Mouse (Mus musculus): ENCODE data around the gene Uspl1. TPM values are rescaled to one million over a fixed set of nuclear protein-coding genes. Genes with fewer than 3 reads are reported as not detected.

Uspl1 gene
- polyA plus RNA-seq, 2 experiments, result 8.9 to 18.6 TPM

DNA sequence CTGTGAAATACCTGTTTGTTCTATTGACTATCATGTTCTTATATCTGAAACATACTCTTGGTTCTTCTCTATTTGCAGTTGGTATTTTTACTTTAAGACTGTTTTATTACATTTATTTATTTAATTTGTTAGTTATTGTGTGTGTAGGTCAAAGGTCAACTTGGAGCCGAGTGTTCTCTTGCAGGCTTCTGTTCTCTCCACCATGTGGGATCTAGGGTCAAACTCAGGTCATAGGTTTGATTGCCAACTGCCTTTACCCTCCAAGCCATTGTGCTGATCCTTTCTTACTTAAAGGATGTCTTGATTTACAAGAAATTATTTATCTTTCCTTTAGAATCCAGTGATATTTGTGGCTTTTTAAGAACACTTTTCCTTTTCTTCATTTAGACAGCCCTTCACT is 12.5 kb downstream of the Uspl1 start:
- no peak for TF ChIP-seq CTCF (IDR thresholded peaks at IDR 0.05; ENCODE audit: low read depth)
- no peak for TF ChIP-seq EP300 (IDR thresholded peaks at IDR 0.05; ENCODE audit: low read depth)
- Histone ChIP-seq H3K4me2 (ENCODE audit: low read depth) (no peak overlapping the region), H3K9me3 (ENCODE audit: control insufficient read depth, low read length) (no peaks in the 10 kb centered on the region), H3K36me3 (replicated peaks; ENCODE audit: control insufficient read depth, insufficient read depth, low read depth) (peaks cover 58% of the 10 kb centered on the region), H3K27ac (no peak overlapping the region), H3K27me3 (ENCODE audit: control insufficient read depth, insufficient read depth, low read length) (no peaks in the 10 kb centered on the region), H3K4me1 (replicated peaks; ENCODE audit: control insufficient read depth in 2 of 2, insufficient read depth in 2 of 2, low read length in 1 of 2) (peaks cover 0 to 7% of the 10 kb centered on the region in 2 experiments; a peak in 2 of 4 replicates), H3K4me3 (ENCODE audit: insufficient read depth in 1 of 2, low read depth in 2 of 2, low read length in 2 of 2) (no peak overlapping the region), H3K9ac (replicated peaks) (no peak overlapping the region)
- no peak for ATAC-seq (ENCODE audit: insufficient read depth)
- no peak for DNase-seq (ENCODE audit: low read depth in 3 of 3, low spot score in 3 of 3)
- WGBS (ENCODE audit: insufficient replicate concordance), result 35% methylated on average over 1 of the region's 1 CpGs

DNA sequence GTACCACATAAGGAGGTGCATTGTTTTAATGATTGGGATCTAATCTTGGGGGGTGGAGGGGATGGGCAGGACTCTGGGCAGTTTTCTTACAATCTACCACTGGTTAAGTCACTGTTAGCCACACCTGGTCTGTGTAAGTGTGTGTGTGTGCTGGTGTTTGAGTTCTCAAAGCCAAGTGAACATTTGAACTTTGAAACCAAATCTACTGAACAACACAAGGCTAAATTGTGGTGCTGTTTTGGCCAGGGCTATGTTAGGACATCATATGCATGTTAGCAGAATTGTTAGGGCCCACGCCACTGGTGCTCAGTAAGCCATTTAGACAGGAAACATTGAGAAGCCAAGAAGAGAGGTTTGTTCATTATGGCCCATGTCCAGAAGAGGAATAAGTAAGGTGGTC is 14.6 kb downstream of the Uspl1 start:
- TF ChIP-seq CTCF (IDR thresholded peaks at IDR 0.05; ENCODE audit: low read depth) (no peak), EP300 (IDR thresholded peaks at IDR 0.05; ENCODE audit: low read depth) (no peak)
- 86% methylated on average over 1 of the region's 1 CpGs for WGBS (ENCODE audit: insufficient replicate concordance)
- Histone ChIP-seq H3K4me2 (ENCODE audit: low read depth) (no peak overlapping the region), H3K4me1 (replicated peaks; ENCODE audit: control insufficient read depth in 2 of 2, insufficient read depth in 2 of 2, low read length in 1 of 2) (peaks cover 0 to 9% of the 10 kb centered on the region in 2 experiments; a peak in 2 of 4 replicates), H3K27ac (no peak overlapping the region), H3K36me3 (replicated peaks; ENCODE audit: control insufficient read depth, insufficient read depth, low read depth) (peaks cover 63% of the 10 kb centered on the region), H3K9me3 (ENCODE audit: control insufficient read depth, low read length) (no peaks in the 10 kb centered on the region), H3K4me3 (ENCODE audit: insufficient read depth in 1 of 2, low read depth in 2 of 2, low read length in 2 of 2) (no peak overlapping the region), H3K27me3 (ENCODE audit: control insufficient read depth, insufficient read depth, low read length) (no peaks in the 10 kb centered on the region), H3K9ac (replicated peaks) (no peak overlapping the region)
- ATAC-seq (ENCODE audit: insufficient read depth) (no peak), DNase-seq (ENCODE audit: low read depth in 3 of 3, low spot score in 3 of 3) (no peak)

DNA sequence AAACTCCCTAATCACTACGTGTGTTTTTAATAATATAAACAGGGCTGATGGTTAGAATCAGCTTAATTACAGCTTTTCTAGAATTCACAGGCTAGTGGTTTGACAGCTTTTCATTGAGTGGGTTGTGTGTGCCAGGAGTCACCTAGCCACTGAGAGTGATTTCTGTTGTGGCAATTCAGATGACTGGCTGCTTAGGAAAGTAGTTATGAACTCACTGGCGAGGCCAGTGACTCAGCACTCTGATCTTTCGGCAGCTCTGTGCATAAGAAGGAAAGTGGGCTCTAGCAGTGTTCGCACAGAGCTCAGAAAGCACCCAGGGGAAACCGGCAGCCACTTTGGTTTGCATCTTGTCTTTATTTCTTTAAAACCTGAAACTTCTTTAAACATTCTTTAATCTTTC is 18.8 kb downstream of the Uspl1 start:
- TF ChIP-seq CTCF (IDR thresholded peaks at IDR 0.05; ENCODE audit: low read depth), result no peak
- TF ChIP-seq EP300 (IDR thresholded peaks at IDR 0.05; ENCODE audit: low read depth), result no peak
- no peak for ATAC-seq (ENCODE audit: insufficient read depth)
- Histone ChIP-seq H3K9me3 (ENCODE audit: control insufficient read depth, low read length) (no peaks in the 10 kb centered on the region), H3K27ac (no peak overlapping the region), H3K4me1 (replicated peaks; ENCODE audit: control insufficient read depth in 2 of 2, insufficient read depth in 2 of 2, low read length in 1 of 2) (0 out of 4 replicates have a peak, but pooled peaks cover 0 to 2% of the 10 kb centered on the region in 2 experiments), H3K36me3 (replicated peaks; ENCODE audit: control insufficient read depth, insufficient read depth, low read depth) (peaks cover 73% of the 10 kb centered on the region), H3K4me2 (ENCODE audit: low read depth) (no peak overlapping the region), H3K4me3 (ENCODE audit: insufficient read depth in 1 of 2, low read depth in 2 of 2, low read length in 2 of 2) (no peak overlapping the region), H3K9ac (replicated peaks) (no peak overlapping the region), H3K27me3 (ENCODE audit: control insufficient read depth, insufficient read depth, low read length) (no peaks in the 10 kb centered on the region)
- DNase-seq (ENCODE audit: low read depth in 3 of 3, low spot score in 3 of 3), result no peak
- 53% methylated on average over 5 of the region's 5 CpGs for WGBS (ENCODE audit: insufficient replicate concordance)

DNA sequence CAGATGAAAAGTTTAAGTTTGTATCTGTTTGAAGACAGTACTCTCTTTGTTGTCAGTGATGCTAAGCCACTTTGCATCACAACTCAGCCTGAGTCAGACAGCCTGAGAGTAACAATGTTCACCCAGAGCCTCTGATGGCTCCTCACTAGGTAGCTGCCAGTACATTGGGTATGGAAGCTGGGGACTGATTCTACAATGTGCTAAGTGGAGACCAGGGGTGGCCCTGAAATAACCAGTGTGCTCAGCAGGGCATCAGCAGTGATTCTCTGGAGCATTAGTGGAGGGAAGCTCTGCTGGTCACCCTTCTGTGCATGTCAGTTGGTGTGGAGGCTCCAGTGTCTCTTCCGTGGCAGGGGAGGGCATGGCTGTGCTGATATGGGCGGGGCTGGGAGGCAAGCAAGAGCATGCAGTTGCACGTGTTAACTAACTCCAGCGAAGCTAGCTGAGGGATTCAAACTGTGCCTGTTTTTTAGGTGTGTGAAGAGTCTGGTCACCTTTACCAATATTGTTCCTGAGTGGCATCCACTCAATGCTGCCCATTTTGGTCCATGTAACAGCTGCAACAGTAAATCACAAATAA is 19.7 kb downstream of the Uspl1 start:
- Histone ChIP-seq H3K4me3 (ENCODE audit: insufficient read depth in 1 of 2, low read depth in 2 of 2, low read length in 2 of 2) (no peak overlapping the region), H3K36me3 (replicated peaks; ENCODE audit: control insufficient read depth, insufficient read depth, low read depth) (peaks cover 69% of the 10 kb centered on the region), H3K27me3 (ENCODE audit: control insufficient read depth, insufficient read depth, low read length) (no peaks in the 10 kb centered on the region), H3K27ac (no peak overlapping the region), H3K4me1 (replicated peaks; ENCODE audit: control insufficient read depth in 2 of 2, insufficient read depth in 2 of 2, low read length in 1 of 2) (0 out of 4 replicates have a peak, but pooled peaks cover 0 to 2% of the 10 kb centered on the region in 2 experiments), H3K9ac (replicated peaks) (no peak overlapping the region), H3K4me2 (ENCODE audit: low read depth) (no peak overlapping the region), H3K9me3 (ENCODE audit: control insufficient read depth, low read length) (no peaks in the 10 kb centered on the region)
- DNase-seq (ENCODE audit: low read depth in 3 of 3, low spot score in 3 of 3), result no peak
- no peak; the same call in 1 of the 2 replicates for ATAC-seq (ENCODE audit: insufficient read depth)
- 53% methylated on average over 4 of the region's 4 CpGs for WGBS (ENCODE audit: insufficient replicate concordance)
- TF ChIP-seq EP300 (IDR thresholded peaks at IDR 0.05; ENCODE audit: low read depth), result no peak
- TF ChIP-seq CTCF (IDR thresholded peaks at IDR 0.05; ENCODE audit: low read depth), result no peak

DNA sequence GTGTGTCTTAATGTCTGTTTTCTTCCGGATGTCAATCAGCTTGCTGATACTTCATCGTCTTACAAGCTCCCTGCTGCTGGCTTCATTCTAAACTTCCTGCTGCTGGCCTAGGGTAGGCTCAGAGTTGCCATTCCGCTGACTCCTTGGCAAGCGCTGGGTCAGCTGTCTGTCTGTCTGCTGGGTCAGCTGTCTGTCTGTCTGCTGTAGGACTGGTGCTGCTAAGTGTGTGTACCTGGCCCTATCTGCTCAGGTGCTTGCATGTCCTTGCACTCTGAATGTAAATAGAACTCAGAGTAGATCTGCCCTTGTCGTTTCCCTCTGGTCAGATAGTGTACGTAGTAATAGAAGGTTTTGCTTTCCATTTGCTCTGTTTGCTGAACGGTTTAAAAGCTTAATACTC is 20.7 kb downstream of the Uspl1 start:
- Histone ChIP-seq H3K27ac (no peak overlapping the region), H3K27me3 (ENCODE audit: control insufficient read depth, insufficient read depth, low read length) (no peaks in the 10 kb centered on the region), H3K4me2 (ENCODE audit: low read depth) (no peak overlapping the region), H3K4me1 (replicated peaks; ENCODE audit: control insufficient read depth in 2 of 2, insufficient read depth in 2 of 2, low read length in 1 of 2) (0 out of 4 replicates have a peak, but pooled peaks cover 0 to 2% of the 10 kb centered on the region in 2 experiments), H3K9ac (replicated peaks) (no peak overlapping the region), H3K36me3 (replicated peaks; ENCODE audit: control insufficient read depth, insufficient read depth, low read depth) (peaks cover 66% of the 10 kb centered on the region), H3K9me3 (ENCODE audit: control insufficient read depth, low read length) (no peaks in the 10 kb centered on the region), H3K4me3 (ENCODE audit: insufficient read depth in 1 of 2, low read depth in 2 of 2, low read length in 2 of 2) (no peak overlapping the region)
- ATAC-seq (ENCODE audit: insufficient read depth) (no peak), DNase-seq (ENCODE audit: low read depth in 3 of 3, low spot score in 3 of 3) (no peak)
- WGBS (ENCODE audit: insufficient replicate concordance), result 81% methylated on average over 7 of the region's 7 CpGs
- TF ChIP-seq CTCF (IDR thresholded peaks at IDR 0.05; ENCODE audit: low read depth), result no peak
- TF ChIP-seq EP300 (IDR thresholded peaks at IDR 0.05; ENCODE audit: low read depth), result no peak

Data from liver, embryonic 14.5 days (tissue).